Mouse (Mus musculus) naive thymus-derived CD4-positive, alpha-beta T cell, adult 5 months (primary cell): ENCODE measurements around the gene Kcna7. TPM values are rescaled to one million over a fixed set of nuclear protein-coding genes. Genes with fewer than 3 reads are reported as not detected.

ENCODE experiments used
- polyA plus RNA-seq: library from polyadenylated mRNA; unstranded; fragments of 100-300 nt; shearing (Covaris generic); gene quantifications from one replicate; pipeline ENCODE4 v1.2.1, GENCODE M21; 2017

Gene Kcna7
- polyA plus RNA-seq: not detected

GRCm38 (mm10) chr7:45405091-45406075 is at the start of gene Kcna7:
Gene Kcna7, plus strand, starts transcription at chr7:45405653.

GRCm38 (mm10) chr7:45366652-45367019 is 38.8 kb upstream of the Kcna7 start, which contains the start of gene Ppfia3:
Gene Ppfia3, minus strand, starts transcription at chr7:45367019.

GRCm38 (mm10) chr7:45370475-45371311 is 34.8 kb upstream of the Kcna7 start, which contains the start of gene Lin7b:
Gene Lin7b, minus strand, starts transcription at chr7:45370583.

GRCm38 (mm10) chr7:45395578-45396336 is 9.7 kb upstream of the Kcna7 start, which contains the start of gene Snrnp70:
Gene Snrnp70, minus strand, starts transcription at chr7:45395742.

GRCm38 (mm10) chr7:45413113-45413863 is 7.8 kb downstream of the Kcna7 start, which contains the start of gene Ntf5:
Gene Ntf5, plus strand, starts transcription at chr7:45413695.

GRCm38 (mm10) chr7:45420615-45420919 is 15.1 kb downstream of the Kcna7 start, which contains the start of gene Lhb:
Gene Lhb, plus strand, starts transcription at chr7:45420820.

GRCm38 (mm10) chr7:45434203-45435015 is 29.0 kb downstream of the Kcna7 start, which contains the start of gene Gys1:
Gene Gys1, plus strand, starts transcription at chr7:45434844.

GRCm38 (mm10) chr7:45437521-45438276 is 32.2 kb downstream of the Kcna7 start, which contains the start of gene Ruvbl2:
Gene Ruvbl2, minus strand, starts transcription at chr7:45438096.

Other genes starting within 250 kb of the Kcna7 start
- gene Slc17a7, start 241.7 kb upstream of the Kcna7 start, polyA plus RNA-seq: 0.20 TPM
- gene Gfy, start 226.1 kb upstream of the Kcna7 start, polyA plus RNA-seq: not detected
- not detected for gene Pth2, start 224.7 kb upstream of the Kcna7 start, polyA plus RNA-seq
- gene Ccdc155, start 200.8 kb upstream of the Kcna7 start, polyA plus RNA-seq: not detected
- gene Dkkl1, start 193.5 kb upstream of the Kcna7 start, polyA plus RNA-seq: 2.7 TPM
- gene Tead2, start 189.9 kb upstream of the Kcna7 start, polyA plus RNA-seq: 0.95 TPM
- 402 TPM for gene Cd37, start 166.5 kb upstream of the Kcna7 start, polyA plus RNA-seq
- gene Slc6a16, start 164.6 kb upstream of the Kcna7 start, polyA plus RNA-seq: not detected
- gene Slc6a21, start 128.1 kb upstream of the Kcna7 start, polyA plus RNA-seq: not detected
- 8.0 TPM for gene Trpm4, start 71.9 kb upstream of the Kcna7 start, polyA plus RNA-seq
- gene Hrc, start 70.4 kb upstream of the Kcna7 start, polyA plus RNA-seq: not detected
- gene Ppfia3, start 38.6 kb upstream of the Kcna7 start, polyA plus RNA-seq: not detected
- gene Lin7b, start 35.1 kb upstream of the Kcna7 start, polyA plus RNA-seq: not detected
- 236 TPM for gene Snrnp70, start 9.9 kb upstream of the Kcna7 start, polyA plus RNA-seq
- not detected for gene Ntf5, start 8.0 kb downstream of the Kcna7 start, polyA plus RNA-seq
- gene Lhb, start 15.2 kb downstream of the Kcna7 start, polyA plus RNA-seq: not detected
- 8.8 TPM for gene Gys1, start 29.2 kb downstream of the Kcna7 start, polyA plus RNA-seq
- 33.7 TPM for gene Ruvbl2, start 32.4 kb downstream of the Kcna7 start, polyA plus RNA-seq
- 2,872 TPM for gene Ftl1, start 54.2 kb downstream of the Kcna7 start, polyA plus RNA-seq
- 198 TPM for gene Bax, start 61.2 kb downstream of the Kcna7 start, polyA plus RNA-seq
- gene Tulp2, start 76.2 kb downstream of the Kcna7 start, polyA plus RNA-seq: 6.5 TPM
- gene Gm45808, start 81.2 kb downstream of the Kcna7 start, polyA plus RNA-seq: not detected
- 0.16 TPM for gene Dhdh, start 83.2 kb downstream of the Kcna7 start, polyA plus RNA-seq
- gene Nucb1, start 104.8 kb downstream of the Kcna7 start, polyA plus RNA-seq: 133 TPM
- gene Ppp1r15a, start 120.6 kb downstream of the Kcna7 start, polyA plus RNA-seq: 587 TPM
- 1.0 TPM for gene Plekha4, start 120.7 kb downstream of the Kcna7 start, polyA plus RNA-seq
- 0.66 TPM for gene Hsd17b14, start 149.2 kb downstream of the Kcna7 start, polyA plus RNA-seq
- 123 TPM for gene Bcat2, start 164.5 kb downstream of the Kcna7 start, polyA plus RNA-seq
- gene Fgf21, start 209.8 kb downstream of the Kcna7 start, polyA plus RNA-seq: not detected
- not detected for gene Fut1, start 211.6 kb downstream of the Kcna7 start, polyA plus RNA-seq
- gene Izumo1, start 216.2 kb downstream of the Kcna7 start, polyA plus RNA-seq: not detected
- gene Rasip1, start 221.8 kb downstream of the Kcna7 start, polyA plus RNA-seq: 0.41 TPM
- gene Mamstr, start 234.3 kb downstream of the Kcna7 start, polyA plus RNA-seq: not detected